In genomic region chr11:5879905-5880304, GRCm38 (mm10) we compare ENCODE assay signal across 9 mouse cellular contexts. TPM values are rescaled to one million over a fixed set of nuclear protein-coding genes. Genes with fewer than 3 reads are reported as not detected.
DNase-seq lines count a peak whose midpoint lies in the region; ATAC-seq and TF ChIP-seq lines count a peak whose summit lies in the region.
"Had no signal": no experiment of that assay in that cellular context is flagged by ENCODE, and none has a peak within 500 bp of the region (broad histone marks: within the 10 kb centered on the region; RNA-seq: fewer than 3 reads in every experiment).

No protein-coding gene starts in this region.

- ATAC-seq in frontal cortex, adult (ENCODE audit: low TSS enrichment) = no peak

- peak; percentile 26 to 65 for DNase-seq in frontal cortex, adult 2 months (ENCODE audit: extremely low spot score in 1 of 2, low spot score in 1 of 2)
- DNase-seq in right cerebral cortex, adult 18-20 months = peak; percentile 36
- DNase-seq in right cerebral cortex, postnatal 25 days = no peak
- peak; percentile 85 to 90 for DNase-seq in cerebellum, postnatal 14 days
- peak; percentile 43 to 67 for DNase-seq in layer of hippocampus, adult 2 months (ENCODE audit: low spot score in 2 of 2)
- DNase-seq in mesoderm, embryonic 11.5 days (ENCODE audit: low read depth, low spot score) = peak; percentile 78
- peak; percentile 57 for DNase-seq in thymus, postnatal 25 days

- H3K27ac ChIP-seq in layer of hippocampus, adult 2 months = no peak overlapping the region
- H3K27ac ChIP-seq: limb, embryonic 13.5 days had no signal

- H3K4me3 ChIP-seq in layer of hippocampus, adult 2 months = no peak overlapping the region
- H3K4me3 ChIP-seq: limb, embryonic 13.5 days had no signal

- TF ChIP-seq CTCF in layer of hippocampus, adult 2 months (conservative IDR thresholded peaks at IDR 0.05) = peak; percentile 94

RNA-seq across cellular contexts. Expression of gene Pold2, which starts 1.8 kb away (rescaled TPM):
- polyA plus RNA-seq in frontal cortex, adult 2 months (2012; rRNA removed) = 28.1 and 28.8 TPM in 2 replicates
- 10 to 100 TPM; 19.8 to 23.2 TPM for total RNA-seq in layer of hippocampus, adult 2 months (2021)

RNA-seq across cellular contexts. Expression of gene Aebp1, which starts 18.2 kb away (rescaled TPM):
- 15.8 and 20.3 TPM in 2 replicates for polyA plus RNA-seq in frontal cortex, adult 2 months (2012; rRNA removed)
- 1 to 10 TPM; 6.2 to 9.1 TPM for total RNA-seq in layer of hippocampus, adult 2 months (2021)

RNA-seq across cellular contexts. Expression of gene Myl7, which starts 18.7 kb away (rescaled TPM):
- not detected in 2 replicates for polyA plus RNA-seq in frontal cortex, adult 2 months (2012; rRNA removed)
- not detected for total RNA-seq in layer of hippocampus, adult 2 months (2021)

RNA-seq across cellular contexts. Expression of gene Polm, which starts 42.1 kb away (rescaled TPM):
- 10.8 and 15.9 TPM in 2 replicates for polyA plus RNA-seq in frontal cortex, adult 2 months (2012; rRNA removed)
- total RNA-seq in layer of hippocampus, adult 2 months (2021) = 10 to 100 TPM; 14.1 to 15.5 TPM
